Mouse (Mus musculus) yolk sac, embryonic 10.5 days (tissue): ENCODE measurements around the gene Gm49450.
"Not testable (repeated sequence)": the region's sequence is repeated elsewhere in the genome, so short reads cannot be mapped to it uniquely, and the experiment has no call there.

Source experiments
- DNase-seq: peaks from one replicate; pipeline ENCODE4 v3.0.0-alpha.2; 2017; ENCODE audit warnings: low spot score

The Gm49450 gene

GRCm38 (mm10) chr15:98924682-98925081 lies 28.7 kb downstream of the Gm49450 start:
- DNase-seq = no peak

- DNase-seq = no peak
Measured at GRCm38 (mm10) chr15:98923031-98923537, 30.3 kb downstream of the Gm49450 start.

GRCm38 (mm10) chr15:98922581-98922980 lies 30.8 kb downstream of the Gm49450 start:
- peak; percentile 26 for DNase-seq

- no peak for DNase-seq
Measured at GRCm38 (mm10) chr15:98921510-98921909, 31.8 kb downstream of the Gm49450 start.

GRCm38 (mm10) chr15:98918499-98918895 lies 34.9 kb downstream of the Gm49450 start:
- DNase-seq = not testable (repeated sequence)

GRCm38 (mm10) chr15:98917538-98918498 lies 35.5 kb downstream of the Gm49450 start, which contains the start of gene Lmbr1l:
TSS of gene Lmbr1l (minus strand) at chr15:98918231.
- peak; percentile 99 for DNase-seq

- DNase-seq = no peak
Measured at GRCm38 (mm10) chr15:98917091-98917490, 36.3 kb downstream of the Gm49450 start.

GRCm38 (mm10) chr15:98916016-98916415 lies 37.3 kb downstream of the Gm49450 start:
- no peak for DNase-seq

- DNase-seq = no peak
Measured at GRCm38 (mm10) chr15:98914903-98915302, 38.4 kb downstream of the Gm49450 start.

- peak; percentile 82 for DNase-seq
Measured at GRCm38 (mm10) chr15:98904692-98905091, 48.7 kb downstream of the Gm49450 start.

GRCm38 (mm10) chr15:98902600-98902999 lies 50.8 kb downstream of the Gm49450 start:
- DNase-seq = no peak

GRCm38 (mm10) chr15:98901530-98901929 lies 51.8 kb downstream of the Gm49450 start:
- DNase-seq = no peak

- peak; percentile 40 for DNase-seq
Measured at GRCm38 (mm10) chr15:98897928-98898800, 55.2 kb downstream of the Gm49450 start, which contains the start of gene Dhh. TSS of gene Dhh (minus strand) at chr15:98898540.

GRCm38 (mm10) chr15:98897495-98897894 lies 55.9 kb downstream of the Gm49450 start:
- no peak for DNase-seq

- DNase-seq = peak; percentile 37
Measured at GRCm38 (mm10) chr15:98895635-98896589, 57.4 kb downstream of the Gm49450 start.

- no peak for DNase-seq
Measured at GRCm38 (mm10) chr15:98894746-98895634, 58.4 kb downstream of the Gm49450 start.

- peak; percentile 33 for DNase-seq
Measured at GRCm38 (mm10) chr15:98893940-98894745, 59.2 kb downstream of the Gm49450 start, which contains the start of gene Rhebl1. TSS of gene Rhebl1 (minus strand) at chr15:98894540.

GRCm38 (mm10) chr15:98893036-98893435 lies 60.3 kb downstream of the Gm49450 start:
- no peak for DNase-seq
